Mouse (Mus musculus): ENCODE results near the gene Trim68. TPM values are rescaled to one million over a fixed set of nuclear protein-coding genes. Genes with fewer than 3 reads are reported as not detected.

The Trim68 gene
- total and polyA plus RNA-seq, 3 experiments: 7.7 to 11.6 (median 8.1) TPM

- Histone ChIP-seq H3K27ac (ENCODE audit: insufficient read depth, low read depth) (no peak overlapping the region), H3K9me3 (replicated peaks; ENCODE audit: low read length) (no peaks in the 10 kb centered on the region), H3K9ac (ENCODE audit: insufficient read depth, low read depth) (no peak overlapping the region), H3K79me2 (replicated peaks; ENCODE audit: control insufficient read depth, extremely low read depth, insufficient read depth, poor library complexity, severe bottlenecking) (no peaks in the 10 kb centered on the region), H3K4me2 (ENCODE audit: insufficient read depth, low read depth, poor library complexity, severe bottlenecking) (no peak overlapping the region), H3K27me3 (replicated peaks) (no peaks in the 10 kb centered on the region), H3K4me1 (ENCODE audit: control insufficient read depth in 1 of 2, insufficient read depth in 2 of 2) (no peaks in the 10 kb centered on the region), H3K4me3 (replicated peaks in 1 of 3; ENCODE audit: low read depth in 2 of 3, low read length in 2 of 3, poor library complexity in 1 of 3) (no peak overlapping the region), H3K36me3 (replicated peaks in 1 of 2; ENCODE audit: control insufficient read depth in 1 of 2, insufficient read depth in 1 of 2, low read length in 1 of 2) (peaks cover 16 to 42% of the 10 kb centered on the region in 2 experiments)
- DNase-seq (ENCODE audit: extremely low read depth): no peak
- in situ Hi-C loops (cut with MboI; ENCODE audit: low pct_ligation_motif_present, low pct_unique_long_range_greater_than_20kb, low sequenced_read_pairs): no loop called here
- dilution Hi-C loops (cut with MboI; ENCODE audit: extremely low pct_ligation_motif_present, extremely low pct_unique_long_range_greater_than_20kb, low sequenced_read_pairs): no loop called here
- TF ChIP-seq RAD21 (IDR thresholded peaks at IDR 0.05; ENCODE audit: low read depth, low read length) (no peak), TCF12 (IDR thresholded peaks at IDR 0.05; ENCODE audit: low read depth, low read length) (no peak), MAX (IDR thresholded peaks at IDR 0.05; ENCODE audit: low read length) (no peak), ZKSCAN1 (IDR thresholded peaks at IDR 0.05; ENCODE audit: borderline replicate concordance, low read depth, low read length) (no peak), IRF4 (IDR thresholded peaks at IDR 0.05; ENCODE audit: low read depth, low read length) (no peak), CTCF (conservative IDR thresholded peaks at IDR 0.05 in 1 of 2, IDR thresholded peaks at IDR 0.05 in 1 of 2; ENCODE audit: low read depth in 2 of 2, low read length in 2 of 2) (no peak), EP300 (IDR thresholded peaks at IDR 0.05; ENCODE audit: low read length) (no peak), MEF2A (IDR thresholded peaks at IDR 0.05; ENCODE audit: borderline replicate concordance, low read depth, low read length) (no peak), ZNF384 (IDR thresholded peaks at IDR 0.05; ENCODE audit: low read depth, low read length) (no peak), MYC (IDR thresholded peaks at IDR 0.05; ENCODE audit: low read depth, low read length) (no peak), MAZ (IDR thresholded peaks at IDR 0.05; ENCODE audit: low read depth, low read length) (no peak), HCFC1 (IDR thresholded peaks at IDR 0.05; ENCODE audit: low read depth, low read length) (no peak), E2F4 (IDR thresholded peaks at IDR 0.05; ENCODE audit: insufficient replicate concordance, low read depth, low read length) (no peak), USF2 (conservative IDR thresholded peaks at IDR 0.05; ENCODE audit: low read depth, low read length) (no peak)
Observed at GRCm38 (mm10) chr7:102676225-102676624, 10.9 kb downstream of the Trim68 start.

DNA sequence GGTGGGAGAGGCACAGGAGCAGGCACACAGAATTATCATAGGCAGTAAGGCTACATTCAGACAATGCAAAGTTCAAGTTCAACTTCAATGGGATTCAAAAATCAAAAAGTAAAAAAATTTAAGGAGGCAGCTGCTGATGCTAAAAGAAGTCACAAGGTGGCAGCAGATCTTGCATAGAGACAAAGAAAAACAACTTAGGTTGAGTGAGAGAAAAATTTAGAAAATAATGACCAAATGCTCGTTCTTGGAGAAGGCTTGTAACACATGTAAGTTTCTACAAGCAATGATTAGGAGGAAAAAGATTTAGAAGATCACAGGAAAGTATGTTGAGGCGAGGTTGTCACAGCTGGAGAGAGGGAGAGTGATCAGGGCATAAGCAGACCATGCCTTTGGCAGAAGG is 21.7 kb downstream of the Trim68 start:
- Histone ChIP-seq H3K4me3 (replicated peaks in 1 of 3; ENCODE audit: low read depth in 2 of 3, low read length in 2 of 3, poor library complexity in 1 of 3) (no peak overlapping the region), H3K27ac (ENCODE audit: insufficient read depth, low read depth) (no peak overlapping the region), H3K36me3 (replicated peaks in 1 of 2; ENCODE audit: control insufficient read depth in 1 of 2, insufficient read depth in 1 of 2, low read length in 1 of 2) (no peaks in the 10 kb centered on the region), H3K4me1 (ENCODE audit: control insufficient read depth in 1 of 2, insufficient read depth in 2 of 2) (no peaks in the 10 kb centered on the region), H3K9ac (ENCODE audit: insufficient read depth, low read depth) (no peak overlapping the region), H3K27me3 (replicated peaks) (no peaks in the 10 kb centered on the region), H3K79me2 (replicated peaks; ENCODE audit: control insufficient read depth, extremely low read depth, insufficient read depth, poor library complexity, severe bottlenecking) (no peaks in the 10 kb centered on the region), H3K4me2 (ENCODE audit: insufficient read depth, low read depth, poor library complexity, severe bottlenecking) (no peak overlapping the region), H3K9me3 (replicated peaks; ENCODE audit: low read length) (no peaks in the 10 kb centered on the region)
- TF ChIP-seq RAD21 (IDR thresholded peaks at IDR 0.05; ENCODE audit: low read depth, low read length) (peak; percentile 67), USF1 (IDR thresholded peaks at IDR 0.05; ENCODE audit: low read depth, low read length) (no peak), ZNF384 (IDR thresholded peaks at IDR 0.05; ENCODE audit: low read depth, low read length) (peak; percentile 71), SMC3 (IDR thresholded peaks at IDR 0.05; ENCODE audit: low read depth, low read length) (peak; percentile 61), CTCF (conservative IDR thresholded peaks at IDR 0.05 in 1 of 2, IDR thresholded peaks at IDR 0.05 in 1 of 2; ENCODE audit: low read depth in 2 of 2, low read length in 2 of 2) (peak in 1 of 2 experiments; percentile 75; a peak in 2 of 4 replicates)
- in situ Hi-C loops (cut with MboI; ENCODE audit: low pct_ligation_motif_present, low pct_unique_long_range_greater_than_20kb, low sequenced_read_pairs) (loop anchor here (10.0 kb wide), 1 partner anchor 249 kb away; the partner anchor contains the start of gene Olfr571), dilution Hi-C loops (cut with MboI; ENCODE audit: extremely low pct_ligation_motif_present, extremely low pct_unique_long_range_greater_than_20kb, low sequenced_read_pairs) (no loop called here)
- peak; percentile 24 for DNase-seq (ENCODE audit: extremely low read depth)
